Mouse (Mus musculus) intestine, embryonic 15.5 days (tissue): ENCODE measurements around the gene Gli3. TPM values are rescaled to one million over a fixed set of nuclear protein-coding genes. Genes with fewer than 3 reads are reported as not detected.
A peak's percentile ranks its signal among the peaks of the same experiment; 100 is the strongest.

Experiments used
- ATAC-seq: fragments of 200-750 bp; cut with Nextera tagmentation; 2 replicates; pipeline ENCODE4 v1.8.0; 2017; ENCODE audit warnings: moderate TSS enrichment, moderate library complexity
- H3K27ac ChIP-seq: fragments of 300-500 bp; sonication (generic); 2 replicates; pipeline ENCODE4 v1.5.1; 2015; ENCODE audit warnings: mild to moderate bottlenecking, inconsistent platforms
- H3K27me3 ChIP-seq: fragments of 300-500 bp; sonication (generic); replicated peaks from 2 replicates; pipeline ENCODE4 v1.6.1; 2015; ENCODE audit warnings: inconsistent platforms
- H3K36me3 ChIP-seq: fragments of 300-500 bp; sonication (generic); 2 replicates; pipeline ENCODE4 v1.6.1; 2015; ENCODE audit warnings: inconsistent platforms
- H3K4me1 ChIP-seq: fragments of 300-500 bp; sonication (generic); replicated peaks from 2 replicates; pipeline ENCODE4 v1.6.1; 2015; ENCODE audit warnings: inconsistent platforms
- H3K4me2 ChIP-seq: fragments of 300-500 bp; sonication (generic); replicated peaks from 2 replicates; pipeline ENCODE4 v1.6.1; 2015; ENCODE audit warnings: mild to moderate bottlenecking, inconsistent platforms
- H3K4me3 ChIP-seq: fragments of 300-500 bp; sonication (generic); replicated peaks from 2 replicates; pipeline ENCODE4 v1.5.1; 2015; ENCODE audit warnings: inconsistent platforms
- H3K9ac ChIP-seq: fragments of 300-500 bp; sonication (generic); 2 replicates; pipeline ENCODE4 v1.6.1; 2015; ENCODE audit warnings: inconsistent platforms
- H3K9me3 ChIP-seq: fragments of 300-500 bp; sonication (generic); 2 replicates; pipeline ENCODE4 v1.6.1; 2016; ENCODE audit warnings: inconsistent platforms
- WGBS: fragments of 180-500 bp; shearing (Covaris S2); methylation state at CpG from one replicate; pipeline ENCODE4 v1.1.7; 2015; 5-methylcytosine and 5-hydroxymethylcytosine counted together
- polyA plus RNA-seq: library from polyadenylated mRNA; unstranded; fragments of >200 nt; fragmentation: Nextera tagmentation; extraction: Ambion mirVana; gene quantifications from 2 replicates; pipeline ENCODE4 v1.2.1, GENCODE M21; 2015

Gene Gli3
- polyA plus RNA-seq, 1 experiment from 2014 or later, result 13.4 TPM

- Histone ChIP-seq H3K27ac (no peak overlapping the region), H3K36me3 (no peaks in the 10 kb centered on the region), H3K27me3 (no peaks in the 10 kb centered on the region), H3K9me3 (no peaks in the 10 kb centered on the region), H3K9ac (no peak overlapping the region), H3K4me2 (no peak overlapping the region), H3K4me3 (no peak overlapping the region), H3K4me1 (no peaks in the 10 kb centered on the region)
- peak; percentile 39; the same call in 1 of the 2 replicates for ATAC-seq
- 91% methylated on average over 4 of the region's 4 CpGs for WGBS
Observed at GRCm38 (mm10) chr13:15677106-15677760, 214.2 kb downstream of the Gli3 start.

GRCm38 (mm10) chr13:15681530-15681929 lies 218.5 kb downstream of the Gli3 start:
- Histone ChIP-seq H3K27ac (no peak overlapping the region), H3K4me3 (no peak overlapping the region), H3K9me3 (no peaks in the 10 kb centered on the region), H3K9ac (no peak overlapping the region), H3K4me2 (no peak overlapping the region), H3K27me3 (no peaks in the 10 kb centered on the region), H3K4me1 (no peaks in the 10 kb centered on the region), H3K36me3 (no peaks in the 10 kb centered on the region)
- ATAC-seq, result peak; percentile 75; the same call in 1 of the 2 replicates
- 96% methylated on average over 1 of the region's 1 CpGs for WGBS

- 33% methylated on average over 1 of the region's 1 CpGs for WGBS
- H3K9ac ChIP-seq, result no peak overlapping the region
- no peak overlapping the region for H3K4me2 ChIP-seq
- no peaks in the 10 kb centered on the region for H3K27me3 ChIP-seq
- H3K4me1 ChIP-seq, result no peaks in the 10 kb centered on the region
- H3K36me3 ChIP-seq, result no peaks in the 10 kb centered on the region
- ATAC-seq, result no peak
- no peak overlapping the region for H3K4me3 ChIP-seq
- H3K9me3 ChIP-seq, result no peaks in the 10 kb centered on the region
- no peak overlapping the region for H3K27ac ChIP-seq
Observed at GRCm38 (mm10) chr13:15683006-15683405, 220.0 kb downstream of the Gli3 start.

- H3K9me3 ChIP-seq, result no peaks in the 10 kb centered on the region
- no peak overlapping the region for H3K4me3 ChIP-seq
- 82% methylated on average over 6 of the region's 6 CpGs for WGBS
- ATAC-seq, result no peak
- H3K4me2 ChIP-seq, result no peak overlapping the region
- H3K27ac ChIP-seq, result no peak overlapping the region
- H3K36me3 ChIP-seq, result no peaks in the 10 kb centered on the region
- no peaks in the 10 kb centered on the region for H3K27me3 ChIP-seq
- H3K4me1 ChIP-seq, result no peaks in the 10 kb centered on the region
- H3K9ac ChIP-seq, result no peak overlapping the region
Observed at GRCm38 (mm10) chr13:15688074-15688825, 225.2 kb downstream of the Gli3 start.

- peak; percentile 85 for ATAC-seq
- WGBS, result 79% methylated on average over 5 of the region's 5 CpGs
- no peak overlapping the region for H3K9ac ChIP-seq
- H3K27me3 ChIP-seq, result no peaks in the 10 kb centered on the region
- H3K27ac ChIP-seq, result no peak overlapping the region
- no peaks in the 10 kb centered on the region for H3K4me1 ChIP-seq
- no peaks in the 10 kb centered on the region for H3K36me3 ChIP-seq
- H3K4me2 ChIP-seq, result no peak overlapping the region
- no peaks in the 10 kb centered on the region for H3K9me3 ChIP-seq
- no peak overlapping the region for H3K4me3 ChIP-seq
Observed at GRCm38 (mm10) chr13:15688826-15689501, 225.9 kb downstream of the Gli3 start.

- 65% methylated on average over 5 of the region's 5 CpGs for WGBS
- Histone ChIP-seq H3K27ac (no peak overlapping the region), H3K9me3 (no peaks in the 10 kb centered on the region), H3K36me3 (no peaks in the 10 kb centered on the region), H3K27me3 (no peaks in the 10 kb centered on the region), H3K4me2 (no peak overlapping the region), H3K4me1 (no peaks in the 10 kb centered on the region), H3K4me3 (no peak overlapping the region), H3K9ac (no peak overlapping the region)
- ATAC-seq, result no peak
Observed at GRCm38 (mm10) chr13:15691751-15692464, 228.9 kb downstream of the Gli3 start.

- H3K27ac ChIP-seq, result no peak overlapping the region
- H3K27me3 ChIP-seq, result no peaks in the 10 kb centered on the region
- H3K9me3 ChIP-seq, result no peaks in the 10 kb centered on the region
- no peak for ATAC-seq
- H3K9ac ChIP-seq, result no peak overlapping the region
- H3K4me3 ChIP-seq, result no peak overlapping the region
- no peaks in the 10 kb centered on the region for H3K4me1 ChIP-seq
- no peak overlapping the region for H3K4me2 ChIP-seq
- H3K36me3 ChIP-seq, result no peaks in the 10 kb centered on the region
Observed at GRCm38 (mm10) chr13:15692465-15692809, 229.4 kb downstream of the Gli3 start.

GRCm38 (mm10) chr13:15698284-15698683 lies 235.2 kb downstream of the Gli3 start:
- Histone ChIP-seq H3K4me2 (no peak overlapping the region), H3K27me3 (no peaks in the 10 kb centered on the region), H3K4me1 (no peaks in the 10 kb centered on the region), H3K4me3 (no peak overlapping the region), H3K36me3 (no peaks in the 10 kb centered on the region), H3K27ac (no peak overlapping the region), H3K9me3 (no peaks in the 10 kb centered on the region), H3K9ac (no peak overlapping the region)
- WGBS, result 76% methylated on average over 4 of the region's 4 CpGs
- ATAC-seq, result no peak

- ATAC-seq, result no peak
- H3K4me2 ChIP-seq, result no peak overlapping the region
Observed at GRCm38 (mm10) chr13:15699116-15699515, 236.1 kb downstream of the Gli3 start.

GRCm38 (mm10) chr13:15704669-15705068 lies 241.6 kb downstream of the Gli3 start:
- H3K4me3 ChIP-seq, result no peak overlapping the region
- WGBS, result 86% methylated on average over 8 of the region's 8 CpGs
- no peak for ATAC-seq
- no peaks in the 10 kb centered on the region for H3K27me3 ChIP-seq
- no peaks in the 10 kb centered on the region for H3K9me3 ChIP-seq
- no peak overlapping the region for H3K9ac ChIP-seq
- no peaks in the 10 kb centered on the region for H3K36me3 ChIP-seq
- H3K4me2 ChIP-seq, result no peak overlapping the region
- no peaks in the 10 kb centered on the region for H3K4me1 ChIP-seq
- no peak overlapping the region for H3K27ac ChIP-seq

More at GRCm38 (mm10) chr13:15699116-15699515, 236.1 kb downstream of the Gli3 start:
- WGBS, result 89% methylated on average over 6 of the region's 6 CpGs
- H3K4me3 ChIP-seq, result no peak overlapping the region
- no peaks in the 10 kb centered on the region for H3K36me3 ChIP-seq
- no peak overlapping the region for H3K9ac ChIP-seq
- H3K9me3 ChIP-seq, result no peaks in the 10 kb centered on the region
- H3K27me3 ChIP-seq, result no peaks in the 10 kb centered on the region
- no peak overlapping the region for H3K27ac ChIP-seq
- no peaks in the 10 kb centered on the region for H3K4me1 ChIP-seq

- H3K9ac ChIP-seq, result no peak overlapping the region
- H3K4me3 ChIP-seq, result no peak overlapping the region
- WGBS, result 57% methylated on average over 4 of the region's 4 CpGs
- H3K27me3 ChIP-seq, result no peaks in the 10 kb centered on the region
- ATAC-seq, result no peak
- no peak overlapping the region for H3K4me2 ChIP-seq
- H3K27ac ChIP-seq, result no peak overlapping the region
- H3K4me1 ChIP-seq, result no peaks in the 10 kb centered on the region
- no peaks in the 10 kb centered on the region for H3K36me3 ChIP-seq
- H3K9me3 ChIP-seq, result no peaks in the 10 kb centered on the region
Observed at GRCm38 (mm10) chr13:15707481-15707881, 244.4 kb downstream of the Gli3 start.

GRCm38 (mm10) chr13:15713486-15713885 lies 250.5 kb downstream of the Gli3 start:
- H3K4me1 ChIP-seq, result no peaks in the 10 kb centered on the region
- no peak overlapping the region for H3K9ac ChIP-seq
- no peak overlapping the region for H3K4me2 ChIP-seq
- no peaks in the 10 kb centered on the region for H3K9me3 ChIP-seq
- no peak overlapping the region for H3K27ac ChIP-seq
- H3K36me3 ChIP-seq, result no peaks in the 10 kb centered on the region
- no peak for ATAC-seq
- H3K27me3 ChIP-seq, result no peaks in the 10 kb centered on the region
- no peak overlapping the region for H3K4me3 ChIP-seq
- 86% methylated on average over 7 of the region's 7 CpGs for WGBS
